Mouse (Mus musculus) limb, embryonic 11.5 days (tissue): ENCODE measurements around the gene Mphosph6. TPM values are rescaled to one million over a fixed set of nuclear protein-coding genes. Genes with fewer than 3 reads are reported as not detected.

Source experiments
- ATAC-seq: fragments of 200-750 bp; cut with Nextera tagmentation; 2 replicates; pipeline ENCODE4 v1.8.0; 2017; ENCODE audit warnings: low read depth; ENCODE audit not compliant: insufficient number of reproducible peaks, low FRiP score, low TSS enrichment
- DNase-seq: peaks from one replicate; pipeline ENCODE4 v3.0.0-alpha.2; 2015; ENCODE audit warnings: low spot score
- H3K27ac ChIP-seq: fragments of 300-500 bp; sonication (generic); replicated peaks from 2 replicates; pipeline ENCODE4 v1.5.1; 2014; ENCODE audit warnings: low read depth, mild to moderate bottlenecking, low read length
- H3K27me3 ChIP-seq: fragments of 300-500 bp; sonication (generic); 2 replicates; pipeline ENCODE4 v1.6.1; 2014; ENCODE audit warnings: mild to moderate bottlenecking, low read length, mixed read lengths; ENCODE audit not compliant: control insufficient read depth, insufficient read depth
- H3K36me3 ChIP-seq: fragments of 300-500 bp; sonication (generic); 2 replicates; pipeline ENCODE4 v1.6.1; 2014; ENCODE audit warnings: mild to moderate bottlenecking, low read length, moderate library complexity, mixed read lengths; ENCODE audit not compliant: control insufficient read depth, insufficient read depth
- H3K4me1 ChIP-seq: fragments of 300-500 bp; sonication (generic); 2 replicates; pipeline ENCODE4 v1.6.1; 2014; ENCODE audit warnings: low read length, mixed read lengths; ENCODE audit not compliant: control insufficient read depth, insufficient read depth
- H3K4me2 ChIP-seq: fragments of 300-500 bp; sonication (generic); 2 replicates; pipeline ENCODE4 v1.6.1; 2014; ENCODE audit warnings: low read depth, mild to moderate bottlenecking, moderate library complexity; ENCODE audit not compliant: severe bottlenecking
- H3K4me3 ChIP-seq: fragments of 300-500 bp; sonication (generic); 2 replicates; pipeline ENCODE4 v1.5.1; 2014; ENCODE audit warnings: low read depth, low read length
- H3K9ac ChIP-seq: fragments of 300-500 bp; sonication (generic); 2 replicates; pipeline ENCODE4 v1.6.1; 2014; ENCODE audit warnings: mild to moderate bottlenecking, low read length
- H3K9me3 ChIP-seq: fragments of 300-500 bp; sonication (generic); 2 replicates; pipeline ENCODE4 v1.6.1; 2016; ENCODE audit warnings: low read length; ENCODE audit not compliant: control insufficient read depth
- WGBS: fragments of 180-500 bp; shearing (Covaris S2); extraction: QIAGEN DNeasy Blood & Tissue Kit; methylation state at CpG from one replicate; pipeline ENCODE4 v1.1.7; 2014; 5-methylcytosine and 5-hydroxymethylcytosine counted together
- polyA plus RNA-seq: library from polyadenylated mRNA; unstranded; fragments of >200 nt; fragmentation: Nextera tagmentation; extraction: Ambion mirVana; gene quantifications from 2 replicates; pipeline ENCODE4 v1.2.1, GENCODE M21; 2014

Mphosph6 gene
- polyA plus RNA-seq, 1 experiment from 2014 or later: 66.3 TPM

GRCm38 (mm10) chr8:117778531-117779322 is 23.0 kb downstream of the Mphosph6 start:
- Histone ChIP-seq H3K4me1 (no peaks in the 10 kb centered on the region), H3K4me2 (no peak overlapping the region), H3K36me3 (no peaks in the 10 kb centered on the region), H3K27ac (no peak overlapping the region), H3K27me3 (no peaks in the 10 kb centered on the region), H3K4me3 (no peak overlapping the region), H3K9ac (no peak overlapping the region), H3K9me3 (no peaks in the 10 kb centered on the region)
- ATAC-seq: no peak
- DNase-seq: no peak
- WGBS: 77% methylated on average over 11 of the region's 11 CpGs

GRCm38 (mm10) chr8:117776075-117776474 is 25.7 kb downstream of the Mphosph6 start:
- WGBS: 84% methylated on average over 10 of the region's 10 CpGs
- no peaks in the 10 kb centered on the region for H3K27me3 ChIP-seq
- H3K4me1 ChIP-seq: no peaks in the 10 kb centered on the region
- DNase-seq (no peak), ATAC-seq (no peak)
- no peak overlapping the region for H3K9ac ChIP-seq
- H3K9me3 ChIP-seq: no peaks in the 10 kb centered on the region
- no peaks in the 10 kb centered on the region for H3K36me3 ChIP-seq
- no peak overlapping the region for H3K4me3 ChIP-seq
- H3K4me2 ChIP-seq: no peak overlapping the region
- no peak overlapping the region for H3K27ac ChIP-seq

- H3K4me2 ChIP-seq: no peak overlapping the region
- H3K9ac ChIP-seq: no peak overlapping the region
- H3K36me3 ChIP-seq: no peaks in the 10 kb centered on the region
- H3K4me3 ChIP-seq: no peak overlapping the region
- no peaks in the 10 kb centered on the region for H3K4me1 ChIP-seq
- no peak overlapping the region for H3K27ac ChIP-seq
- ATAC-seq: no peak
- no peaks in the 10 kb centered on the region for H3K27me3 ChIP-seq
- no peaks in the 10 kb centered on the region for H3K9me3 ChIP-seq
- DNase-seq: no peak
- WGBS: 42% methylated on average over 10 of the region's 10 CpGs
Measured at GRCm38 (mm10) chr8:117775626-117776025, 26.1 kb downstream of the Mphosph6 start.

- Histone ChIP-seq H3K27ac (no peak overlapping the region), H3K4me1 (no peaks in the 10 kb centered on the region), H3K9me3 (no peaks in the 10 kb centered on the region), H3K36me3 (no peaks in the 10 kb centered on the region), H3K9ac (no peak overlapping the region), H3K27me3 (no peaks in the 10 kb centered on the region), H3K4me3 (no peak overlapping the region), H3K4me2 (no peak overlapping the region)
- no peak for ATAC-seq
- DNase-seq: no peak
- WGBS: 47% methylated on average over 2 of the region's 2 CpGs
Measured at GRCm38 (mm10) chr8:117772597-117772996, 29.1 kb downstream of the Mphosph6 start.

- ATAC-seq (no peak), DNase-seq (peak; percentile 61)
- Histone ChIP-seq H3K4me2 (no peak overlapping the region), H3K4me1 (no peaks in the 10 kb centered on the region), H3K4me3 (no peak overlapping the region), H3K27me3 (no peaks in the 10 kb centered on the region), H3K9me3 (no peaks in the 10 kb centered on the region), H3K27ac (no peak overlapping the region), H3K36me3 (no peaks in the 10 kb centered on the region), H3K9ac (no peak overlapping the region)
- WGBS: 60% methylated on average over 2 of the region's 2 CpGs
Measured at GRCm38 (mm10) chr8:117772126-117772525, 29.6 kb downstream of the Mphosph6 start.

GRCm38 (mm10) chr8:117771115-117771836 is 30.5 kb downstream of the Mphosph6 start:
- Histone ChIP-seq H3K27ac (no peak overlapping the region), H3K4me3 (no peak overlapping the region), H3K4me2 (no peak overlapping the region), H3K9me3 (no peaks in the 10 kb centered on the region), H3K36me3 (no peaks in the 10 kb centered on the region), H3K9ac (no peak overlapping the region), H3K4me1 (no peaks in the 10 kb centered on the region), H3K27me3 (no peaks in the 10 kb centered on the region)
- 84% methylated on average over 9 of the region's 9 CpGs for WGBS
- ATAC-seq (no peak), DNase-seq (no peak)

- WGBS: 80% methylated on average over 6 of the region's 7 CpGs
- Histone ChIP-seq H3K27me3 (no peaks in the 10 kb centered on the region), H3K9ac (no peak overlapping the region), H3K4me3 (no peak overlapping the region), H3K4me2 (no peak overlapping the region), H3K9me3 (no peaks in the 10 kb centered on the region), H3K4me1 (no peaks in the 10 kb centered on the region), H3K27ac (no peak overlapping the region), H3K36me3 (no peaks in the 10 kb centered on the region)
- ATAC-seq (no peak), DNase-seq (no peak)
Measured at GRCm38 (mm10) chr8:117768971-117769370, 32.8 kb downstream of the Mphosph6 start.

GRCm38 (mm10) chr8:117765947-117766346 is 35.8 kb downstream of the Mphosph6 start:
- Histone ChIP-seq H3K9me3 (no peaks in the 10 kb centered on the region), H3K27me3 (no peaks in the 10 kb centered on the region), H3K4me3 (no peak overlapping the region), H3K4me2 (no peak overlapping the region), H3K4me1 (no peaks in the 10 kb centered on the region), H3K36me3 (no peaks in the 10 kb centered on the region), H3K27ac (no peak overlapping the region), H3K9ac (no peak overlapping the region)
- WGBS: 82% methylated on average over 5 of the region's 5 CpGs
- no peak for ATAC-seq
- no peak for DNase-seq
